Mouse (Mus musculus) cerebellum, postnatal 4 days (tissue): ENCODE measurements around the gene Dnm2.

ENCODE experiments used
- DNase-seq, 2 experiments: peaks; one replicate each; pipeline ENCODE4 v3.0.0; 2022; ENCODE audit warnings: low spot score in 2 of 2, mixed read lengths in 1 of 2

Gene Dnm2

DNA sequence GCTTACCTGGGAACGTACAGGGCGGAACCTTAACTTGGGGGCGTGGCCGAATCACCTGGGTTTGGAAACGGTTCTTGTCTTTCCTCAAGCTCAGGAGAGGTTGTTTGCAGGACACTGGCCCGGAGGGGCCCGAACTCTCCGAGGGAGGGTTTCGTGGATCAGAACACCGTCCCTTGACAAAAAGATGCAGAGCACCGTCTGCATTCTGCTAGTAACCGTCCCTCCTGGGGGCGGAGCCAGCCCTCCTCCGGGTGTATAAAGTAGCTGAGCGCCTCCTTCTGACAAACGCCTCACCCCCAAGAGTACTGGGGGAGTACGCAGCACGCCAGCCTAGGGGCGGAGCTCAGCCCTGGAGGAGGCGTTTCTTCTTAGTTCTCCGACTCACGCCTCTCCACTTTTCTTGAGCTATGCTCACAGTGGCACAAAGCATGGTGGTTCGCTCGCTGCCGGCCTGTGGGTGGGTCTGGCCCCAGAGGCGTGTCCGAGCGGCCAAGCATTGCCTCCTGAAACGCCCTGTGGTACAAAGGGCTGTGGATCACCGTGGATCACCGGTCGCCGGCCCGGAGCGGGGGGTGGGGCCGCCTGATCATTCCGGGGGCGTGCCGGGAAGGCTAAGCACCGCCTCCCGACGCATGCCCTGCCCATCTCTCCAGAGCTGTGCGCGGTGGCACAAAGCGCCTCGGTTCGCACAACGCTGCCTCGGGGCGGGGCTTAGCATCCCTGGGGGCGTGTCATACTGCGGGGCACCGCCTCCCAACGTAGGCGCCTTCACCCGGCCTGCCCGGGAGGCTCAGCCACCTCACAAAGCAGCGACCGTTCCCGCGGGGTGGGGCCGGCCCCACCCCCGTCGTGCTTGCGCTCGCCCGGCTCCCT, 121.4 kb downstream of the Dnm2 start:
- DNase-seq = peak; percentile 99

DNA sequence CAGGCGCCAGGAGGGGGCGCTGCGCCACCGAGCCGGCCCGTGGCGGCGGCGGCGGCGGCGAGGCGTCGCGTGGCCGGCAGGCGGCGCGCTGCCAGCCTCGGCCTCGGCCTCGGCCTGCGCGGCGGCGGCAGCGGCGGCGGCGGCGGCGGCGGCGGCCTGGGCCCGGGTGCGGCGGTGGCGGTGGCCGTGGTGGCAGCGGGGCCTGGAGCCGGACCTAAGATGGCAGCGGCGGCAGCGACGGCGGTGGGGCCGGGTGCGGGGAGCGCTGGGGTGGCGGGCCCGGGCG, 122.0 kb downstream of the Dnm2 start, which contains the start of gene Carm1:
Carm1 (plus strand) TSS at position 106 of the 286 bp plus-strand sequence.
- DNase-seq = no peak

DNA sequence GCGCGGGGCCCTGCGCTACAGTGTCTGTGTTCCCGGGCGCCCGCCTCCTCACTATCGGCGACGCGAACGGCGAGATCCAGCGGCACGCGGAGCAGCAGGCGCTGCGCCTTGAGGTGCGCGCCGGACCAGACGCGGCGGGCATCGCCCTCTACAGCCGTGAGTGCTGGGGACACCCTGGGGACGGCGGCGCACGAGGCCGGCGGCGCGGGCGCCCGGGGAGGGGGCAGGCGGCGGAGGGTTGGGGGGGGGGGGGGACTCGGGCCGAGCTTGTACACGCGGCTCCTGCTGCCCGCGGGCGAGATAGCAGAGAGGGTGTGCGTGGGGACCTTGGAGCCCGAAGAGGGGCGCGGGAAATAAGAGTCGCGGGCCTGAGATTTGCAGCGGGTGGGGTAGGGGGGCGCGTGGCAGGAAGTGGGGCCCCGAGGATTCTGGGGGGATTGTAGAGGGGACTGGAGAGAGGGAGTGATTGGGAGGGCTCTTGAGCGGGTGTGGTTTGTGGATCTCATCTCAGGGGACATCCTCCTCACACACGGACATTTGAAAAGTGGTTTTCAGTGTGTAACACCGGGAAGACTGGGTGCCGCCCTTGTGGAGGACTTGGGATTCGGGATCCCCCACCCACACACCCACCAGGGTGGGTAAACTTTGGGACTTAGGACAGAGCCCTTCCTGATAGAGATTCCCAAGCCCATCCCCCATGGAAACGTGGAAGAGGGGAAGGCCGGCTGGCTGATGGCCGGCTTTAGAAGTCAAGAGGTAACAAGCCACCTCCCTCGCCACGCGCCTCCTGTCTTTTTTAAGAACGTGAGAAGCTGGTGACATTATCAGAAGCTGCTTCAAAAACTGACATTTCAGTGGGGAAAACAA, 122.6 kb downstream of the Dnm2 start:
- DNase-seq = peak in 1 of 2 experiments; percentile 38

DNA sequence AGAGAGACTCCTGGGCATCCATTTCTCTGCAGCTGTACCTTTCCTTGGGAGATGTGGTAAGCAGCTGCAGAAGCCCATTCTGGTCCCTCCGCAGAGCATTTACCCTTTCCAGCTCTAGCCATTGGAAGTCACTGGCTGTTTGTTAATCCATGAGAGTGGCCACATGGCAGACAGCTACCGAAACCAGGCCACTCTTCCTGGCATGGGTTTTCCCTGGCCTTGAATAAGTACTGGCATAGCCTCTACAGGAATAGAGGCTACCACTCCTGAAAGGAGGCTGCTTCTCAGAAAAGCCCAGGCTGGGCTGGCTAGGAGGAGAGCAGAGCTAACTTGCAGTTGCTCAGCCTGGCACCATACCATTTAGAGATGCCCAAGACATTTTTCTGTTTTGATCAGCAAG, 126.3 kb downstream of the Dnm2 start:
- DNase-seq = no peak

DNA sequence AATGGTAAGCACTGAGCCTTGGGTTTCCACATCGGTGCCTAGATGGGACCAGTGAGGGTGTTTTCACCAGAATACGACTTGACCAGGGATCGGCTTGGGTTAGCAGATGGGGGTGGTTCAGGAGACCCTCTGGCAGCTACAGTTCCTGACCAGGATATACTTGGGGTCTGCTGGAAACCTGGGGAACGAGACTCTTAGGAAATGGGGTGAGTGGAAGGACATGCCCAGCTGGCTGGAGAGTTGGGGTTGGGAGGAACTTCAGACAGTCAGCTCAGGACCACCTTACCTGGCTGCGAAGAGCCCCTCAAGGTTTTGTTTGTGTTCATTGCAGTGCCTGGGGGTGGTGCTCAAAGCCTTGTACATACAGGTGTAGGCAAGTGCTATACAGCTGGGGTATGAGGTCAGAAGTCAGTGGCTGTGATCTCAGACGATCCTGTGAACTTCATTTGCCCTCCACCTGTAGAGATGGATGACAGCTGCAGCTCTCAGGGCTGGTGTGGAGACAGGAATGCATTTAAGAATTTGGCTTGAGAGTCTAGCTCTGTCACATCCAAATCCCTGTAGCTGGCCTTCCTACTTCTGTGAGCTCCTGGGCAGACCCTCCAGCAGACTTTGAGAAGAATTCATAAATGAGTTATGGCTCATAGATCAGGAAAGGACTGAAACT, 129.0 kb downstream of the Dnm2 start:
- no peak for DNase-seq

DNA sequence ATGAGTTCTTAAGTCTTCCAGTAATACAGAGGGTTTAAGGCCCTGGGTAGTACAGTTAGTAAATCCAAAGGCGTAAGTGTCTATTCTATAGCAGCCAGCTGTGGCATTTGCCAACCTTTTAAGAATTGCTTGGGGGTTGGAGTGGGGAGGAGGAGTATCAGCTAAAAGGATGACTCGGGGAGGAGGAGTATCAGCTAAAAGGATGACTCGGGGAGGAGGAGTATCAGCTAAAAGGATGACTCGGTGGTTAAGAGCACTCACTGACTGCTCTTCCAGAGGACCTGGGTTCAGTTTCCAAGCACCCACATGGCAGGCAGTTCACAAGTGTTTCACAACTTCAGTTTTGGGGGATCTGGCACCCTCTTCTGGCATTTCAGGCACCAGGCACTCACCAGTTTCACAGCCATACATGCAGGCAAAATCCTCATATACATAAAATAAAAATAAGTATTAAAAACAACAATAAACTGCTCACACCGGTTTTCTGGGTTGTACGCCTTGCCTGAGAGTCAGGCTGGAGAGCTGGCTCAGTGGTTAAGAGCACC, 130.6 kb downstream of the Dnm2 start:
- DNase-seq = no peak

DNA sequence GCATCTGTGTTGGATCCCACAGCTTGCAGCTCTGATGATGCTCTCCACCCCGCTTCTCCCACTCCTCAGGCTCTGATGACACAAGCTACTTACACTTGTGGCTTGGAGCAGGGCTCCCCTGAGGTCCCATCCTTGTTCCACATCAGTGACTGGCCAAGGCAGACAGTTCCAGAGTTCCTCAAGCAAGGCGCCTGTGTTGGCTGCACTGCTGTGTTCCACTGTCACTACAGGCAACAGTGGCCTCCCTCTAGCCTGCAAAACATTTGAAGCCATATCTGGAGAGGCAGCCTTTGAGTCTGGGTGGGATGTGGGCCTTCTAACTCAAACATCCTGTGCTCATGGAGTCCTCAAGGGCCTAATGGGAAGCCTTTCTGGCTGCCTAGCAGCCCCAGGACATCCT, 132.3 kb downstream of the Dnm2 start:
- no peak for DNase-seq
